Mouse (Mus musculus): ENCODE measurements at regions not wholly inside any gene's neighbourhood (a gene's known extent, or its start where the extent isn't known, plus 50 kb on each side); places are given as distances from the start of the nearest gene placed in this dataset.

GRCm38 (mm10) chr10:21764891-21765290 is 117.1 kb upstream of the Sgk1 start:
- no peak for DNase-seq (ENCODE audit: low spot score)
- intact Hi-C loops (cut with DNase I): no loop called here

DNA sequence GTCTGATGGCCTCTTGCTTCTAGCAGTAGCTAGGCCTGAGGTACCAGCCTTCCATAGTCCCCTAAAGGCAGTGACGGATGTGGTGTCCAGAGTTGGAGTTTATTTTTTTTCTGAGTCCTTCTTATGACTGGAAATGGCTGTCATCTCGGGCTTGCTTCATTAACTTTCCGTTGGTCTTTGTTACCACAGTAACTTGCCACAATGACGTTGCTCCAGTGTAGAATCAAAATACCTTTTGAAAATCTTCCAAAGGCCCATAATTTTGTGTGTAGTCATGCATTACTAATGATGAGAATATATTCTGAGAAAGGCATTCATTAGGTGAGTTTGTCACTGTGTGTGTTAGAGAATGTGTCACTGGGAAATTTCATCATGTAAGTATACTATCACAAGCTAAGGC is 108.4 kb upstream of the Sgk1 start:
- intact Hi-C loops (cut with DNase I): no loop called here
- DNase-seq (ENCODE audit: low spot score): no peak

GRCm38 (mm10) chr10:21775441-21775840 is 106.5 kb upstream of the Sgk1 start:
- DNase-seq (ENCODE audit: low spot score): no peak
- intact Hi-C loops (cut with DNase I): no loop called here

GRCm38 (mm10) chr10:21775911-21776761 is 105.8 kb upstream of the Sgk1 start:
- no peak for DNase-seq (ENCODE audit: low spot score)
- intact Hi-C loops (cut with DNase I): no loop called here

DNA sequence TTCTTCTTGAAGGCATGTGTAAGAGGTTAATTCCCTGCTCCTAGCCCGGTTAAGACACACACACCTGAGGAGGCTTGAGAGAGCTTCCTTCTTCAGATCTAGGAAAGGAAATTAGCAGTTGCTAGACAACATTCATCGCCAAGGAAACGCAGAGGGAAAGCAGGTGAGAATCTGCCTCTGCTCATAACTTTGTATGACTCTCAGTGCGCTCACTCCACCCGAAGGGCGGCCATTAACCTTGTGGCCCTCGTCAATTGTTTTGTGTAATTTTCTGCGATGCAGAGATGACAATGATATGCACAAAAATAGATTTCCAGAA is 105.3 kb upstream of the Sgk1 start:
- intact Hi-C loops (cut with DNase I): no loop called here
- DNase-seq (ENCODE audit: low spot score): no peak

GRCm38 (mm10) chr10:21777103-21777502 is 104.9 kb upstream of the Sgk1 start:
- intact Hi-C loops (cut with DNase I): no loop called here
- no peak for DNase-seq (ENCODE audit: low spot score)

DNA sequence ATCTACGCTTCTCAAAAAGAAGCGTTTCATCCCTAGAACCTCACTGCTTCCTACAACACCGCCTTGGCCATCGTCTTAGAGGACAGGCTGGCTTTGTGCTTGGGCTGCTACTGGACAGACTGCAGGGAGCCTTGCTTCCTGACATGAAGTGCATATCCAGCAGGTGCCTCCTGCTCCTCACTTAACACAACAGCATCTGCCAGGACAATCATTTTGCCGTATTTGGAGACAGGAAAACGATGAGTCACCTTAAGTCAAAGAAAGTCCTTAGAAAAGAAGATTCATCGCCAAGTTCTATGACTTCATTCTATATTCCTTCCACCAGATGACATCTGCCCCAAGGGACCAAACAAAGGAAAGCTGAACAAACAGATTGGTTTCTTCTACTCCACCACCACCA is 98.5 kb upstream of the Sgk1 start:
- intact Hi-C loops (cut with DNase I): loop anchor here (2.0 to 5.0 kb wide), 5 partner anchors 74 to 209 kb away; no protein-coding TSS in a partner anchor

GRCm38 (mm10) chr10:21785110-21785509 is 96.9 kb upstream of the Sgk1 start:
- intact Hi-C loops (cut with DNase I): no loop called here
- DNase-seq (ENCODE audit: low spot score): no peak

More for the DNA sequence above, 98.5 kb upstream of the Sgk1 start:
- DNase-seq (ENCODE audit: low spot score): peak; percentile 32

DNA sequence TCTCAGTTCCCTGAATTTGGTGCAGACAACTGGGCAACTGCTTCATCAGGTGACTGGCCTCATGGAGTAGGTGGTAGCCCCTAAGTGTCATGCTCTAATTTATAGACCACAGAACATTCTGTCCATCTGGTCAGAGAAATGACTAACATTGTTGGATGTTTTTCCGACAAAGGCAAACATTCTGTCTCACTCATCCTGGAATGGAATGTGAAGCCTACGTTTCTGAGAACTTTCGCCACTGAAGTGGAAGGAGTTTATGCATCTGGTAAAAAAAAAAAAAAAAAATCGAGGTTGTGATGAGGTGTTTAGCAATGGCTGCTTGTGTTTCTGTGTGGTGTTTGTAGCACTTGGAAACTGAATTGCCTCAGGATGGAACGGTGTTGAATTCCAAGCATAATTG is 96.2 kb upstream of the Sgk1 start:
- DNase-seq (ENCODE audit: low spot score): no peak
- intact Hi-C loops (cut with DNase I): no loop called here

- intact Hi-C loops (cut with DNase I): no loop called here
- DNase-seq (ENCODE audit: low spot score): no peak
Observed at GRCm38 (mm10) chr10:21789847-21790530, 92.0 kb upstream of the Sgk1 start.

DNA sequence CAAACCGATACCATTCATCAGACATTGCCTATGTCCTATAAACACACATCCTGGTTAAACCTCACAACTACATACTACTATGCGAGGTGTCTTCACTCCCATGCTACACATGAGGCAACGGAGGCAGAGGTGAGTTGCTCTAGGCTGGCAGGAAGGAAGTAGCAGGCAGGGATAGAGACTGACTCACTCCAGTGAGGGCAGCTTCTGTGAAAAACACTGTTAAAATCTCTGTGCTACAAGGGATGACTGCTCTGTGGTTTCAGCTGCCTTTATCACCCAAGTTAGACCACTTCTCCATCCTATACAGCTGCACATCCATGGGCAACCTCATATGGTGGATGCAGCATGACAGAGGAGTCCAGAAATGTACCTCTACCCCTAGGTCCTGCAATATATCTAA is 91.0 kb upstream of the Sgk1 start:
- no peak for DNase-seq (ENCODE audit: low spot score)
- intact Hi-C loops (cut with DNase I): no loop called here

GRCm38 (mm10) chr10:21792431-21792830 is 89.6 kb upstream of the Sgk1 start:
- intact Hi-C loops (cut with DNase I): no loop called here
- DNase-seq (ENCODE audit: low spot score): no peak

DNA sequence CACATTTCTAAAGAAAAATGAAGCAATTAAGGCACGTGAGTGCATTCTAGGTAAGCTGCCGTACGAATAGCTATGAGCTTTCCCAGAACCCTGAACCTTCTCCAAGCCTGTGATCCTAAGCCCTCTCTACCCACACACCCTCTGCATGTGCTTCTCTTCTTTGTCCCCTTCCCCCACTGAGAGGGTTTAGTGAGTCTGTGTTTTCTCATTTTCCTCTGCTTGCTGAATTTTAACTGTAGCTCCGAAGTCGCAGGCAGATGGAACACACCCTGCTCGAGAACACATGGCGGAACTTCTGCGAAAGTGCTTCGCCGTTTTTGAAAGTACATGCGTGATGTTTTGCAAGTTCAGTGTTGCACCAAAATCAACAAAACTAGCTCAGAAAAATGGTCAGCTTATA is 88.3 kb upstream of the Sgk1 start:
- intact Hi-C loops (cut with DNase I): no loop called here

GRCm38 (mm10) chr10:21796386-21796785 is 85.6 kb upstream of the Sgk1 start:
- DNase-seq (ENCODE audit: low spot score): no peak
- intact Hi-C loops (cut with DNase I): no loop called here

More for the DNA sequence above, 88.3 kb upstream of the Sgk1 start:
- DNase-seq (ENCODE audit: low spot score): no peak

DNA sequence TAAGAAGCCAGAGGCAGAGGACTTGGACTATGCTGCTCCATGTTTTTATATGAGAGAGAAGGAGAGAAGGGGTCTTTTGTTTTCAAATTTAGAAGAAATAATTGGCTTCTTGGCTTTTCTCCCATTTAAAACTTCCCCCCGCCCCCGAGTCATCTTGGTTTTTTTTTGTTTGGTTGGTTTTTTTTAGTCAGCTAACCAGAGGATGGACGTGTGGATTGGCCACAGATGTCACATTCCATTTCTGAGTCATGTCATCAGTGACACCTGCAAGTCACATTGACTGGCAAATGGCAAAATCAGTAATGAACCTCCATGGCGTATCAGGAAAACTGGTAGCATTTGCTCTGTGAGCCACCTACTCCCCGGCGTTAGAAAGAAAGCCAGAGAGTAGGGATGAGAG is 83.9 kb upstream of the Sgk1 start:
- no peak for DNase-seq (ENCODE audit: low spot score)
- intact Hi-C loops (cut with DNase I): no loop called here

DNA sequence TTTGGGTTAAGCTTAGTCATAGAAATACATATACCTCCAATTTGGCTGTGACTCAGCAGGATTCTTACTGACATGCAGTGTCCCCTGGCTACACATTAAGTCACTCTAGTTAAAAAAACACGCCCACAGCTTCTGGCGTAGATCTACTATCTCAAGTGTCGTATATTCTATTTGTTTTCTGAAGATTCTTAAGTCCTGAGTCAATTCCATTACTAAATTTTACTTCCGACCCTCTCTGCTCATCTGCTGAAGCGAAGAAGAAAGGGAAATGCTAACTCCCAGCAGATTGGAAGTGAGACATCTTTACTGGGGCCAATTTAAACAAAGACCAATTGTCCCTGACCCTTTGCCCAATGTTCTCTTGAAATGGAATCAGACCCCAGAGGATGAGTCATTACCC is 80.4 kb upstream of the Sgk1 start:
- DNase-seq (ENCODE audit: low spot score): no peak
- intact Hi-C loops (cut with DNase I): no loop called here

GRCm38 (mm10) chr10:21803184-21803583 is 78.8 kb upstream of the Sgk1 start:
- DNase-seq (ENCODE audit: low spot score): no peak
- intact Hi-C loops (cut with DNase I): no loop called here

GRCm38 (mm10) chr10:21804761-21805160 is 77.2 kb upstream of the Sgk1 start:
- intact Hi-C loops (cut with DNase I): no loop called here
- DNase-seq (ENCODE audit: low spot score): no peak

DNA sequence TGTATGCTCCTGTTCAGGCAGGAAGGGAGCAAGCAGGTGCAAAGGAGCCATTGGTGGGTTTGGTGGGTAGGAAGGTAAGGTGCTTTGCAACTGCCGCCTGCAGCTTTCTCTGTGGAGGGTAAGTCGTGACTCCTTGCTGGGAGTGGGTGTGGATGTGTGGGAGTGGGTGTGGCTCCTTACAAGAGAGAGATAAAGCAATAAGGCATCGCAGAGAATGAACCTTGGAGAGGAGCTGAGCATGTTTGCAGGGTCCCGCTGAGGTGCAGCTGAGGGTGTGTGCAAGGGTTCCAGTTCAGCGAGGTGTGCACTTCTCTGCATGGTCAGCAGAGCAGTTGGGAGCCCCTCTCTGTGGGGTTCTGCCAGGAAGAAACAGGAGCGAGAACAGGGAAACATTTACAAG is 76.4 kb upstream of the Sgk1 start:
- DNase-seq (ENCODE audit: low spot score): no peak
- intact Hi-C loops (cut with DNase I): no loop called here

DNA sequence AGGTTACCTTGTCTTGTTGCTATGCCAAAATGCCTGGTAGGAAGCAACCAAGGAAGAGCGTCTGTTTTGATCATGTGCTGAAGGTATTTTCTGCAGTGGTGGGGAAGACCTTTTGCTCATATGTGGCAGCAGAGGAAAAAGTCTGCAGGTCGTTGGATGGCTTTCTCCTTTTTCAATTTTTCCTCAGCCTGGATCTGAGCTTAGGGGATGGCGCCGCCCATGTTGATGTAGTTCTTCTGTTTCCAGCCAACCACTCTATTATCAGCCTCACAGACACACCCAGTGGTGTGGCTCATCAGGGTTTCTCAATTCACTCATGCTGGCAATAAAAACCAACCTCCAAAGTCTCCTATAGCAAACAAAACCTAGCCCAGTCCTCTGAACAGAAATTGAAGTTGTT is 75.3 kb upstream of the Sgk1 start:
- intact Hi-C loops (cut with DNase I): no loop called here
- no peak for DNase-seq (ENCODE audit: low spot score)

DNA sequence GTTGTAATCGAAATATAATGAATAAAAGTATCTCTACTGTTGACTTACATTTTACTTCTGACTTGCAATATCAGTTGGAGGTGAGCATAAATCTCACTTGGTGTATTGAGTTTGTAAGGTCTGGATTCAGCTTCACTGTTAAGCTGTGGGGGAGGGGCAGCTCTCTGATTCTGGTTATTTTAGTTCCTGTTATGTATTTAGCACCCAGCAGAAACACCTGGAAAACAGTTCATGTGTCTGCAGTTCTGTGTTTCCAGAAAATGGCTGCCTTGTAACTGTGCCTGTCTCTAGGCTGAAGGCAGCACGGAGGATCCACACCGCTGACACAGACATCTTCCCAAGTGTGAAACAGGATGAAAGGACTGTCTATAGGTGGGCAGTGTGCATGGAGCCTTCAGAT is 62.3 kb upstream of the Sgk1 start:
- no peak for DNase-seq (ENCODE audit: low spot score)
- intact Hi-C loops (cut with DNase I): no loop called here

DNA sequence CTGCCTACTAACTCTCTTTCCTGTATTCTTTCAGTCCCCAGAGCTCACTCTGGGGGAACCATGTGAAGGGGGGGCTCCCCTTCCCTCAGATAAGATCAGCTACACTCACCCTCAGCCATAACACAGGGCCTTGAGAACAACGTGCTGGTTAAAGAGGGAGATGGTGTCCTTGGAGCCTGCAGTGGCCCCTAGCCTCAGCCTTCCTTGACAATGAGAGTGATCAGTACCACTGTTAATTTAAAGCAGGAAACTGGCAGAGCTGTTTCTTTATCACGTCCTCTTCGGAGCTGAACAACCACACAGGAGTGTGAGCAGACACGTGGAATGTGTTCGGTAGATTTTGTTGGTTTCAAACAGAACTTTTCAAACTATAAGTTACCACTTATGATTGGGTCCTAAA is 60.6 kb upstream of the Sgk1 start:
- intact Hi-C loops (cut with DNase I): no loop called here
- DNase-seq (ENCODE audit: low spot score): no peak

Data from heart, postnatal 25 days (tissue).